In the genomic region with DNA sequence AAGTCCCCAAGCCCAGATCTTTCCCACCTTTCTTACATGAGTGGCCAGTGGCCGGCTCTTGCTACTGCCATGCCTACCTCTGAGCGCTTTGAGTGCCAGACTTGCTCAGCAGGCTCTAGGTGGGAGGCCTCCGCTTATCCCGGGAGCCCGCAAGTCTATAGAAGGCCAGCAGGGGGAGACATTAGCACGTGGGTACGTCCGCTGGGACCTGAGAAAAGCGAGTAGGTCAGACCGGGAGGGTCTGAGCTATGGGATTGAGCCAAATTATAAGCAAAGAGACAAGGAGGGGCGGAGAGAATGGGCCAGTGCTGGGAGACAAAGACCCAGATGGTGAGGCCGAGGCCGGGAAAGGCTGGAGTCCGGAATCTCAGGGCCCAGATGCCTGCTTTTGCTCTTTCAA, we compare ENCODE assay signal across 8 mouse cellular contexts. TPM values are rescaled to one million over a fixed set of nuclear protein-coding genes. Genes with fewer than 3 reads are reported as not detected.
DNase-seq lines count a peak whose midpoint lies in the region; ATAC-seq lines count a peak whose summit lies in the region.

No protein-coding gene starts in this region.

- H3K27ac ChIP-seq in hindbrain, embryonic 11.5 days (ENCODE audit: low read depth, low read length), result peak overlapping the region; percentile 82
- peak overlapping the region; percentile 91 for H3K27ac ChIP-seq in lung, embryonic 16.5 days (ENCODE audit: low read length)

- H3K4me2 ChIP-seq in hindbrain, embryonic 11.5 days (replicated peaks; ENCODE audit: low read depth, low read length), result peak overlapping the region; percentile 33; the same call in 1 of the 2 replicates
- peak overlapping the region; percentile 64 for H3K4me2 ChIP-seq in lung, embryonic 16.5 days (ENCODE audit: low read depth, low read length)

- no peaks in the 10 kb centered on the region for H3K36me3 ChIP-seq in hindbrain, embryonic 11.5 days (ENCODE audit: control insufficient read depth, insufficient read depth, low read length)
- H3K36me3 ChIP-seq in lung, embryonic 16.5 days (ENCODE audit: control insufficient read depth, insufficient read depth, low read length), result no peaks in the 10 kb centered on the region

- H3K27me3 ChIP-seq in hindbrain, embryonic 11.5 days (ENCODE audit: control insufficient read depth, insufficient read depth, low read length), result no peaks in the 10 kb centered on the region; the same call in 1 of the 2 replicates
- H3K27me3 ChIP-seq in lung, embryonic 16.5 days (ENCODE audit: control insufficient read depth, insufficient read depth, low read depth, low read length), result no peaks in the 10 kb centered on the region

- ATAC-seq in hindbrain, embryonic 11.5 days (ENCODE audit: low FRiP score), result peak; percentile 63
- ATAC-seq in lung, embryonic 16.5 days (ENCODE audit: low read depth), result peak; percentile 65

- DNase-seq in NIH3T3 (ENCODE audit: low read depth), result peak; percentile 86
- DNase-seq in cerebellum, adult 9-11 months, result peak; percentile 86
- DNase-seq in frontal cortex, postnatal 10 days (ENCODE audit: low spot score in 2 of 2), result peak; percentile 68 to 79
- DNase-seq in hindbrain, embryonic 11.5 days (ENCODE audit: low spot score), result peak; percentile 88
- DNase-seq in layer of hippocampus, adult 9-11 months, result peak; percentile 75
- peak; percentile 75 for DNase-seq in ovary, postnatal 36 days (ENCODE audit: low spot score)
- DNase-seq in thymus, postnatal 14 days, result peak; percentile 82

- H3K9me3 ChIP-seq in hindbrain, embryonic 11.5 days (ENCODE audit: control insufficient read depth, low read length), result no peaks in the 10 kb centered on the region
- no peaks in the 10 kb centered on the region for H3K9me3 ChIP-seq in lung, embryonic 16.5 days (ENCODE audit: control insufficient read depth, low read length)

- H3K4me1 ChIP-seq in hindbrain, embryonic 11.5 days (replicated peaks; ENCODE audit: control insufficient read depth, insufficient read depth, low read length), result peaks cover under 1% of the 10 kb centered on the region; the same call in 1 of the 2 replicates
- H3K4me1 ChIP-seq in lung, embryonic 16.5 days (replicated peaks; ENCODE audit: control insufficient read depth, insufficient read depth, low read length), result peaks cover 3% of the 10 kb centered on the region

- H3K9ac ChIP-seq in hindbrain, embryonic 11.5 days (ENCODE audit: low read depth, low read length), result peak overlapping the region; percentile 40; the same call in 1 of the 2 replicates
- peak overlapping the region; percentile 59 for H3K9ac ChIP-seq in lung, embryonic 16.5 days (ENCODE audit: low read length)

- 24% methylated on average over 14 of the region's 14 CpGs for WGBS in hindbrain, embryonic 11.5 days
- whole genome bisulfite sequencing in lung, embryonic 16.5 days, result 24% methylated on average over 14 of the region's 14 CpGs

- no peak overlapping the region for H3K4me3 ChIP-seq in hindbrain, embryonic 11.5 days (ENCODE audit: low read depth, low read length)
- peak overlapping the region; percentile 54 for H3K4me3 ChIP-seq in lung, embryonic 16.5 days (ENCODE audit: low read length)

RNA-seq across cellular contexts. Expression of gene Efnb1, which starts 1.0 kb away (rescaled TPM):
- 35.5 and 37.8 TPM in 2 replicates for polyA plus RNA-seq in hindbrain, embryonic 11.5 days (2014; fragmentation: Nextera tagmentation; extraction: Ambion mirVana)
- 29.8 and 31.6 TPM in 2 replicates for polyA plus RNA-seq in lung, embryonic 16.5 days (2015; fragmentation: Nextera tagmentation; extraction: Ambion mirVana)
